Mouse (Mus musculus): ENCODE measurements at regions not wholly inside any gene's neighbourhood (a gene's known extent, or its start where the extent isn't known, plus 50 kb on each side); places are given as distances from the start of the nearest gene placed in this dataset.

GRCm38 (mm10) chrX:133505683-133506082 lies 183.1 kb downstream of the Pcdh19 start:
- DNase-seq (ENCODE audit: low read depth) = no peak

- DNase-seq (ENCODE audit: low read depth) = no peak
These were observed 226.9 kb downstream of the Pcdh19 start for GRCm38 (mm10) chrX:133461867-133462266.

DNA sequence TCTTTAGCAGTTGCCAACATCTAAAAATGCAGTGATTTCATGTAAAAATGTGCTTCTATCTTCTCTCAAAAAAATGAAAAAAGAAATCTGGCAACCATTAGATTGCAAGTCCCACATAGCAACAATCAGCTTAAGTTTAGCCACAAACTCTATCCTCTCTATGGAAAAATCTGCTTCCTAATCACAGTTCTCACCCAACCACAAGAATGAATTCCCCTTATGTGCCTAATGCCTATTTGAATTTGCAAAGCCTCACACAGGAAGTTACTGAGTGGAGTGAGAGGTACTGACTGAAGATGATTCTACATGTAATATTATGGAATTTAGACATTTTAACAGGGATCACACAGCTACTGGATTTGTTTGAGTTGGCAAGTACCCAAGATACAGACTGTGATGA lies 241.4 kb downstream of the Pcdh19 start:
- no peak for DNase-seq (ENCODE audit: low read depth)

- DNase-seq (ENCODE audit: low read depth) = no peak
These were observed 286.3 kb downstream of the Pcdh19 start for GRCm38 (mm10) chrX:133402446-133402845.

DNA sequence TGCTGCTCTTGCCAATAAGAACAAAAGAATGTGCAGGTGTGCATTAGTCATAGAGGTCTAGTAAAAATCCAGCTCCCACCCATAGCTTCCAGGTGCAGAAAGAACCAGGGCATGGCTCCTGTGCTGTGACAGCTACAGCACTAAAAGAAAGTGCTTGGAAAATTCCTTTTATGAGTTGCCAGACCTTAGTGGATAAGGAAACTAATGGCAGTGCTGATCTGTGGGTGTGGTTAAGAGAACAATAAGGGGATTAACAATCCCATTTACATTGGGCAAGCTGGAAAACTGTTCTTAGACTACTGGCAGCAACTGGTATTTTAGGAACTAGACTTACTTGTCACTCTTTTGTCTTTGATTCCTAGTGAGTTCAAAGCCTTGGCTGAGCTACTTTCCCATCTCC lies 301.0 kb downstream of the Pcdh19 start:
- no peak for DNase-seq (ENCODE audit: low read depth)

DNA sequence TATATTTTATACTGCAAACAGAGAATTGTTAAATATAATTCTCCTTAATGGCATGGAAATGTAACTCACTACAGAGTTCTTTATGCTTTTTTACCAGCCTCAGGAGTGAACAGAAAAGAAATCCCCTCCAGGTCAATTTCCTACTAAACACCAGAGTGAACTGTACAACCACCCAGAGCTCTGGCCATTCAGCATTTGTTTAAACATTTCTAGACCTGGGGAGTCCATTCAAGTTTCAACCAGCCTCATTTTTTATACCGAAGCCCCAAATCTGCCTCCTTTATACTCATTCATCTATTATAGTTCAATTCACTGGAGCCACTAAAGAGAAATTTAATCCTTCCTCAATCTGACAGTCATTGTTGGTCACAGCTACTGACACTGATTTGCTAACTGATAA lies 314.8 kb downstream of the Pcdh19 start:
- no peak for DNase-seq (ENCODE audit: low read depth)

DNA sequence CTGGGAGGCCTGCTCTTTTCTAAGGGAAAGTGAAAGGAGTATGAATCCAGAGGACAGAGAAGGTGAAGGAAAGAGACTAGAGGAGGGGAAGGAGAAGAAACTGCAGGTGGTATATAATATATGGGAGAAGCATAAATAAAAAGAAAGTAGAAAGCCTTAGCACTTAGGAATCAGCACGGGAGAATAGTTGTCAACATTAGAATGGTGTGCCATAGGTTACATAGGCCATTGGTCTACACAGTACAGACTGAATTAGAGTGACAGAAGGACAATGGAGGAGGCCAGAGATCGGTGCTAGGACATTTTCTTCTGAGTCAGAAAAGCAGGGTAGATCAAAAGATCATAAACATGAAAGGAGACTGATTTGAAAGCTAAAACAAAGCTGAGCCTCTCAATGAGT lies 315.7 kb downstream of the Pcdh19 start:
- DNase-seq (ENCODE audit: low read depth) = no peak

DNA sequence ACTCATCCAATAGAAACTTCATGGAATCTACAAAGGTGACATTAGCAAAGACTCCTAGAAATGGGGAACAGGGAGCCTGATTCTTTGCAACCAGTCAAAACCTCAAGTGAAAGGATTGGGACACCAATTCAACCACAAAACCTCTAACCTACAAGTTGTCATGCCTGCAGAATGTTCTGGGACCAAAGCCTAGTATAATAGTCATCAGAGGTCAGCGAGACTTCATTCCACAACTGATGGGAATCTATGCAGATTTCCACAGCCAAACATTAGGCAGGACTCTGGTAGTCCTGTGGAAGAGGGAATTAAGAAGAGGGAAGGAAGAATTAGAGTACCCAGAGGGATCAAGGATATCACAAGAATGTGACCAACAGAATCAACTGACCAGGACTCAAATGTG lies 316.4 kb downstream of the Pcdh19 start:
- DNase-seq (ENCODE audit: low read depth) = peak; percentile 35

DNA sequence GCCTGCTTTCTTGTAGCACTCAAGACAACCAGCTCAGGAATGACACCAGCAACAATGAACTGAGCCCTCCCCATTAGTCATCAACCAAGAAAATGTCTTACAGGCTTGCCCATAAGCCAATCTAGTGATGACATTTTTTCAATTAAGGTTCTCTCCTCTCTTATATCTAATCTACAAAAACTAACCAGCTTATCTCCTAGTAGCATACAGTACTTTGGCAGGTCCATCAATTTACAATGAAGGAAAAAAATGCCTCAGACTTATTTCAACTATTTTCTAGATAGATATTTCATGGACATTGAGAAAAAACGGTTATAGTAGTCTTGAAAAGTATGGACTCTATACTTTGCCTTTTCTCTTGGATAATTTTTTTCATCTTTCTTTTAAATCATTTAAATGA lies 328.0 kb downstream of the Pcdh19 start:
- no peak for DNase-seq (ENCODE audit: low read depth)
